Mouse (Mus musculus) adrenal gland, adult 18-20 months (tissue): ENCODE measurements around the gene Mtmr10. TPM values are rescaled to one million over a fixed set of nuclear protein-coding genes. Genes with fewer than 3 reads are reported as not detected.

Experiments used
- DNase-seq, 2 experiments: peaks; one replicate each; pipeline ENCODE4 v3.0.0; 2021 to 2022; ENCODE audit warnings: low spot score in 2 of 2
- long read RNA-seq, 2 experiments: library from polyadenylated mRNA; stranded (forward); transcript quantifications; one replicate each; pipeline ENCODE4 v2.0.0; 2021
- total RNA-seq, 2 experiments: library from RNA; stranded (reverse); gene quantifications; 1 replicate in 1 of 2; 2 replicates in 1 of 2; pipeline ENCODE4 v1.2.3; 2021

Mtmr10 gene
- 10 to 100 TPM; 25.8 to 30.5 TPM for total RNA-seq
- long read RNA-seq, experiment 1, full-length matches to known transcripts, result 16 of 17 reads
- long read RNA-seq, experiment 1, partial matches to known transcripts, result 0 of 17 reads
- long read RNA-seq, experiment 1, other reads (novel, unspliced or antisense), result 1 of 17 reads
- long read RNA-seq, experiment 2, full-length matches to known transcripts, result 19 of 30 reads
- long read RNA-seq, experiment 2, partial matches to known transcripts, result 2 of 30 reads
- long read RNA-seq, experiment 2, other reads (novel, unspliced or antisense), result 9 of 30 reads

DNA sequence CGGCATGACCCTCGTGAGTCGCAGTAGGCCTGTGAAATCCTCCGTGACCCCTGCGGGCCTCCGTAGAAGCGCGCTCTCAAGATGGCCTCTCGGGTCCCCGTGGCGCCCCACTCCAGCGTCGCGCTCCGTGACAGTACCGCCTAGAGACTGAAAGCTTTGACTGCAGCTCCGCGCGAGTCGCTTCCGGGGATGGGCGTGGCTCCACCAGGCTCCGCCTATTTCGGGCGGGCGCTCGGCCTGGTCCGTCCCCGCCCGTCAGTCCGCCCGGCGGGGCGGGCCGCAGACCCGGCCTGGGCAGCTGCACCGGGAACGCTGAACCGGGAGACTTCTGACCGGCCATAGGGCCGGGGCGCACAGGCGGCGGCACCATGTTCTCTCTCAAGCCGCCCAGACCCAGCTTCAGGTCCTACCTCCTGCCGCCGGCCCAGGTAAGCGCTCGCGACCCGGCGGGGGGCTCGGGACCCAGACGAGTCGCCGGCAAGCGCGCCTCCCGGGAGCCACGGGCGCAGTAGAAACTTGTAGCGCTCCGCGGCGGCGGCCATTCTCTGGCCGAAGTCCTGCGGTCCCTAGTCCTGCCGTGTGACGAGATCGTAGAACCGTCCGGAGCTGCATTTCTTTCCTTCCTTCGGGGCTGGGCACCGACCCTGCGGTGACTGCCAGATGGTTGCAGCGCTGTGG, at the start of gene Mtmr10:
Mtmr10 (plus strand) TSS at position 240 of the 678 bp plus-strand sequence.
- peak; percentile 98 to 99 for DNase-seq

DNA sequence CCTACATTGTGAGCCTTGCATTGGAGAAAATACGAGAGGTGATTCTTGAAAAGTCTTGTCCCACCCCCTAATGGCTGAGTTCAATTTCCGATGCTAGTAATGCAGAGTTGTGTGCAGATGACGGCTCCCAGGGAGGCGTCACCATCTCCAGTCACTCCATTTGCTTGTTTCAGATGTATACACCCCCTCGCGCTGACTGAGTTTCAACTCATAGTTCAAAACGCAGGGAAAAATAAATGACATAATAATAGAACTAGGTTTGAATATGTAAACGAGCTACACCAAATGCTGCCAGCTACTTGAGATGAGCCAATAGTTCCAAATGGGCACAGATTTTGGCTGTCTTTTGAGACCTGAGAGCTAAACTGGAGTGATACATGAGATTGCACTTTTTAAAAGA, 49.7 kb upstream of the Mtmr10 start:
- DNase-seq, result no peak

DNA sequence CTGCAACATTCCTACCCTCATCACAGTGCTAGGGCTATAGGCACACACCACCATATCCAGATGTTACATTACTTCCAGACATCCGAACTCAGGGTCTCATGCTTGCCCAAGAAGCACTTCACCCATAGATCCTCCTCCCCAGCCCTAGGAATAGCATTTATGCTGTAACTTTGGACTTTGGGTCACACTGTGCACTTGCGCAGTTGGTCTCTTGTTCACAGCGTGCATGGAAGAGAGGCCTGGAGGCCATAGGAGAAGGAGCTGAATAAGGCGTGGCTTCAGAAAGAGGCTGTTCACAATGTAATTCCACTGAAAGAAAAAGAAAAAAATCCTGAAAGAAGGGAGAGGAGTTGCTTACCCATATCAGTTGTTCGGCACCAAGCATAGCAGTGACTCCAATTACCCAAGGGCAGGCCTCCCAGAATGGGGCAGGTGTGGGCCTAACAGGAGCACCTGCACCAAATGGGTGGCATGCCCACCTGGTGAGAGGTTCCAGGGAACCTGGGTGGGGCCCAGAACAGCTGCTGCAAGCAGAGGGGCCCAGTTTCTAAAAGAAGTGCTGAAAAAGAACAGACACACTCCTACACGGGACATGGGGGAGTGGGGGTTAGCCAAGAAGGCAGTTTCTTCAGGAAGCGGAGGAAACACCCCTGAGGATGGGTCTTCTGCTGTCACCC, 48.9 kb upstream of the Mtmr10 start:
- no peak for DNase-seq

DNA sequence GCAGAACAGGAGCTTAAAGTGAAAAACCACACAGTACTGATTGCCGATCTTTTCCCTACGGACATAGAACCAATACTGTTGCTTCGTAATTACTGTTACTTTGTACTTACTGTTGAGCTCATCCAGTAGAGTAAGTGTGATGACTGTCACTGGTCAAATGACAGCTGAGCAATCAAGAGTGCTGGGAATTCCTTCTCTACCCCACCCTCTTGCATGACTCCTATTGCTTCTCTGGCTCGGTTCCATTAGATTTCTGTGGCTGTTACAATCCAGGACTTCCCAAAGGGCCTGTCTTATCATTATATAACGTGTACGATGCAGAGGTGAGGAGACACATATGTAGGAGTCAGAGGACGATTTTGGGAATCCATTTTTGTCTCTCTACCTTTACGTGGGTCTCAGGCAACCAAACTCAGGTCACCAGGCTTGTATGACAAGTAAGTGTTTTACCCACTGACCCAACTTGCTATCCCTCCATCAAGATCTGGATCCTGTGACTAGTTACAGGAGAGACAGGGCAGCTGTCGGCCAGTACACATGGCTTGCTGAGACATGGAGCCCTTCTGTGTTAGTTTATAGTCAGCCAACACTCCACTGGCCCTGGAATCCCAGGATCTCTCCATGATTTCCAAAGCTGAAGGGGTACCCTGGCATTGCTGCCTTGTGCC, 48.2 kb upstream of the Mtmr10 start:
- DNase-seq, result no peak

DNA sequence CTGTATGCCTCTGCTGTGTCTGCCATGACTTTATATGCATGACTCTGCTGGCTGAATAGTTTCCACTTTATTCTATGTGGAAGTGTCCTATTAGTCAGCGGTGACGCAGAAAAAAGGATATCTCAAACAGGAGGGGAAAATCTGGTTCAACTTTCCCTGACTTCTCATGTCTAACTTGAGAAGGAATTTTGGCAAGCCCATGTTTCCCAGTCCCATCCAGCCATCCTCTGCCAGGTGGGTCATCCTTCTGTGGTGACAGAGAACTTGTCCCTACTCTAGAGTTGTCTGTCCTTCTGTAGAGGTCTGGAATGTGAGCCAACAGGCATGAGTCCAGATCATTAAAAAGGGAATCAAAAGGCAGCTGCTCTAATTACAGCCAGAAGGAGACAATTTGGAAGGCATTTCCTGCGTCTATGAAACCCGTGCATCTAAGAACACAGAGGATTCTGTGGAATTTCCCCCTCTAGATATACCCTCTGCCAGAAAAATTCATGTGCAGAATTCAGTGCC, 47.6 kb upstream of the Mtmr10 start:
- no peak for DNase-seq

DNA sequence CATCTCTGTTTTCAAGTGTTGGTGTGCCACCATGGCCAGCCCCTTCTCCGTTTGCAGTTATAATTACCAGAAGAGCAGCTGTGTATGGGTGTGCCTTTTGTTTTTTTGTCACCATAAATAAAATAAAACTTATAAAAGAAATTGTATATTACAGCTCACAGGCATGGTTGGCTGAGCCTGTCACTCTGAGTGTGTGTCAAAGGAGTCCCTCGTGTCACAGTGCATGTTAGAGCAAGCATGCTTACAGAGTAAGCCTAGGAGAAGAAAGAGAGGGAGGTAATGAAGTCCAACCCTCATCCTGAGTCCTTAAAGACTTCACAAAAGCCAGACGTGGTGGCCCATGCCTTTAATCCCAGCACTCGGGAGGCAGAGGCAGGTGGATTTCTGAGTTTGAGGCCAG, 45.0 kb upstream of the Mtmr10 start:
- DNase-seq, result no peak

DNA sequence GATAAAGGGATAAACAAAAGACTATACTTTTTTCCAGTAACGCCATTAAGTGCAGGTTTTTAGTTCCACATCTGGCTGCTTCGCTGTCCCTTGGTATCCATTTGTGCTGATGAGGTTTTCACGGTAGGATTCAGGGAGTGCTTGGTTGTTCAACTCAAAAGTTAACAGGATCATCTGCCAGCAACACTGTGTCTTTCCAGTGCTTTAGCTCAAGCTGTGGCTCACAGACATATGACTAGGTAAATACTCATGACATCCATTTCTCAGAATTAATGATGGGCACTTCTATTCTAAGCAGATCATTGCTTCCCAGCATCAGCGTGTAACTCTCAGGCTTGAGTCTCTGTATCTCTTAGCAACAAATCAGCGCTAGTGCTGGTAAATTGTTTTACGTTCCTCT, 43.1 kb upstream of the Mtmr10 start:
- DNase-seq, result no peak

DNA sequence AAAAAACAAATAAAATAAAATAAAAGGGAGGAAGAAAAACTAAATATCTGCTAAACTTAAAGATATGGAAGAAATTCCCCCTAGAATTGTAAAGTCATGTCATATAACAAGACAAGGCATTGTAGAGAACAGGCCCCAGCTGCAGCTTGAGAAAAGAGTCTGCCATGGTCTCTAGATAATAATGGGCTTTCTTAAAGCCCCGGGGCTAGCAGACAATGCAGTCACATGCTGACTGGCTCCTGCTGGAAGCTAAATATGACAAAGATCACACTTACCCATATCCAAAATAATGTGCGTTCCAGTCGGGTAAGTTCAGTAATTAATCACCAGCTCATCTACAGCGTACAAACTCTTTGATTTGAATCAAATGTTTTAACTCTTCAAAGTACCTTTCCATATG, 40.7 kb upstream of the Mtmr10 start:
- no peak for DNase-seq

DNA sequence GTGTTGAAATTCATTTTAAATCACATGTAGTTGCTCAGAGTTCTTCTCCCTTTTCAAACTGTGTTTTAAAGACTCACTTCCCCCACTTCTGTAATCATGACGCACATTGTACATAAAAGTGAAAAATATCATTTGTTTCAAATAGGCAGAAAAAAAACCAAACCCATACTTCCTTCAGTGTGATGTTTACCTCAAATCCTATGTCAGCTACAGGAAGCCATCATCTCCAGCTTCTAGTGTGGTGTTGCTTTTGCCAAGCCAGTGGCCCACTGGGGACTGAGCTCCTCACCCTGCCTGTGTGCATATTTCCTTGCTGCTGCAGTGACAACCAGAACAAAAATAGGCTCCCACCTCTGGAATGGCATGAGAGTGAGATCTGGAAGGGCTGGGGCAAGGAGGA, 39.1 kb upstream of the Mtmr10 start:
- no peak for DNase-seq

DNA sequence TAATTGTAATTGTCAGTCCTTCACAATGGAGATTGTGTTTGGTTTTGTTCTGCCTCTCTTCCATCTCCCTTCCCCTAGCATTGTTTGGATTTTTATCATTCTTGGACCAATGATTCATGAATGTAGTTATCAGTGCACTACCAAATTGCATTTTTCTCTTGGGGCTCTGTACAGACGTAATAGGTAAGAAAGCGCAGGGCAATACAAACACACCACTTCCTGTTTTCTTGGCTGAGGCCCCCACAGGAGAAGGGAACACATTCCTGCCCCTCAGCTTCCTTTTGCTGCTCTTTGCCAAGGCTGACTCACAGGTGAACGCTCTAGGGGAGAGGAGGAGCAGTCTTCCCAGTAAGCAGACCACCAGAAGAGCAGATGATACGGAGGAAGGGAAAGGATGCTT, 37.7 kb upstream of the Mtmr10 start:
- no peak for DNase-seq

DNA sequence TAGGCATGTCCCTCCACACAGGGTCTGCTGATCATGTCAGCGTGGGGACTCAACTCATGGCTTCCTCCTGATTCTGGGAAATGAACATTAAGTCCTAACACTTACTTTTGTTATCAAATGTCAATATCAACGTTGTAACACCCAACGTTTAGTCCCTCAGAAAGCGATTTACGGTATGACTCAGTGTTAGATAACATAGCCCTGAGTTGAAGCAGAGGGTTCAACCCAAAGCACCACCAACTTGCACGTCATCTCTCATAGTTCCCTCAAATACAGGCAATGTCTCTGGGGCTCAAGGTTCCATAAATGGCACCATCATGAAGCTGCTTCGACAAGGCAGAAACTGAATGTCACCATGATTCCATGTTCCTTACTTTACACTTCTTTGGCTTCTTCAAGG, 37.0 kb upstream of the Mtmr10 start:
- no peak for DNase-seq

DNA sequence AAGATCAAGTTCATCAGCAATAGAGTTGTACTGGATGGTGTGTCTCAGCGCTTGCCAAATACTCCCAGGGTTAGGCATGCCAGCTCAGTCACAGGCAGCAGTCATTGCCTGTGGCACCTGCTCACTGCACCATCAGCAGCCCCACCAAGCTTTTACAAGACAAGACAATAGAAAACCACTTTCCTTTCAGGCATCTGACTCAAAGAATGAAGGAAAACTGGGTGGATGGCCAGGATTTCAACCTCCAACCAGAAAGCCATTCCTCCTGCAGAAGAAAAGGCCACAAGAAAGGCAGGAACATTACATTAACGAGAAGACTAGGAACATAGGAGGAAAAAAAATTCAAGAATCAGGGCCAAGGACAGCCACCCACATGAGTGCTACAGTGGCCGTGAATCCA, 33.7 kb upstream of the Mtmr10 start:
- no peak for DNase-seq

DNA sequence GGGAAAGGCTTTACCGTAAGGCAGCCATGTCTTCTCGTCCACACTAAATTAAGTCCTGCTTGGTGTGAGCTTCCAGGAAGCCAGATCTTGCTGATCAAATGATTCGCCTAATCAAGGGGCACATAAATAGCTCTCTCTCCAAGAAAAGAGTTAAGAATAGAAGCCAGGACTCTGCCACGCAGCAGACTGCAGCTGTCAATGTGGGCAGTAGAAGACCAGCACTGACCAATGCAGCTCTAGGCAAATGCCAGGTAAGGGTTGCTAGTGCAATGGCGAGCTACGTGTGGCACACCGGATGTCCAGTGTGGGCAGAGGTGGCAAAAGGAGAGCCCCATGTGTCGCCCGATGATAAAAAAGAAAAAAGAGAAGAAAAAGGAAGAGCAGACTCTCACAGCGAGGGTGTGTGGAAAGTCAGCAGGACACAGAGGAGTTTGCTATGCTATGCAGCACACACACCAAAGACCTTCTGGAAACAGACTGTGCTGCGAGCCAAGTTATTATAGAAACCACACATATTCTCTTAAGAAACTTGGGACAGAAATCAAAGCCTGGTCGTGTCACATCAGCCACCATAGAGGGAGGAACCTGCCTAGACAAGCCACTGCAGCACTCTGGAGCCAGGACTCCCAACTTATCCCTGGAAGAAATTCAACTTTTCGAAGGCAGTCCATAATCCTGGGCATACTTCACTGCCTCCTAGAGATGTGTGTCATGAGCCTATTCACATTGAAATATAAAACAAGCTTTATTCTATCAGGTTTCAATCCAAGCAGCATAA, 21.8 kb upstream of the Mtmr10 start:
- DNase-seq, result no peak

DNA sequence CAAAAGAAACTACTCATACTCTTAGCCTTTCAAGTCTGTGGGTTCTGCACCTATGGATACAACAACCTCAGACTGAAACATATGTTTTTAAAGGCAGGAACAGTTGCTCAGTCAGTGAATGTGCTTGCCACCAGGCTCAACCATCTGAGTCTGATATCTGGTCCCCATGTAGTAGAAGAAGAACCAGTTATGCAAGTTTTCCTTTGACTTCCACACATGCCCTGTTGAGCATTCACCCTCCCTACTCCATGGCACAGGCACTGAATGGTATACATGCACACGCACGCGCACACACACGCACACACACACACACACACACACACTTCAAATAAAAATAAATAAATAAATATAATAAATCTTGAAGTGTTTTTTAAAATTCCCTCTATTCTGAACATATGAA, 20.9 kb upstream of the Mtmr10 start:
- DNase-seq, result no peak

DNA sequence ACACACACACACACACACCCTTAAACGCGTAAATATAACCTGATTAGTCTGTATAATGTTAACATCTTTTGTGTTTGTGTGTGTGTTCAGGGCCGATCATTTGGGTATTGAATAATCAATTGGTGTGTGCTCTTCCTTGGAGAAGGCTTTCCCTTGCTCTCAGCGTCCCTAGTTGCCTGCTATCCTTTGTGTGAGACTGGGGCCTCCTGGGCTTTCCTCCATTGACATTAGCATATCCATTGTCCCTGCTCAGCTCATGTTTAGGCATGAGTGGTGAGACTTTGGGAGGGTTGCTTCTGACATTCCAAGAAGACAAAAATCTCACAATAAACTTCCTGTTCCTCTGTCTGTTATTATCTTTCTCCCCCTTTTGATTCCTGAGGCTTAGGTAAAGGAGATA, 15.5 kb upstream of the Mtmr10 start:
- DNase-seq, result no peak

DNA sequence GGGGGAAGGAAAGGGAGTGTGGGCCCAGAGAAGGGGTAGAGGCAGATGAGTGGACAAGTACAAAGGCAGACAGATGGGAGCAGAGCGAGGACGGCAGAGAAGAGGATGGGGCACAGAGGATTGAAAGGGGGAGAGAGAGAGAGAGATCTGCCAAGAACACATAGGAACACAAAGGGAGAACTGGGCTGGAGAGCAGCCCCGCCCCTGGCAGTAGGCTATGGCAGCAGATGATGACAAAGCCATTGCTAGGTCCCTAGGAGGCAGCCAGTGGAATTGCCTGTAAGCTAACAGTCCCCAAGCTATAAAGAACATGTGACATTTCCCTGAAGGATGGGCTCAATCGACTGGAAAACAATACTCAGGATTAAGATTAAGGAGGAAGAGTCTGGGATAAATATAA, 11.9 kb upstream of the Mtmr10 start:
- DNase-seq, result no peak

DNA sequence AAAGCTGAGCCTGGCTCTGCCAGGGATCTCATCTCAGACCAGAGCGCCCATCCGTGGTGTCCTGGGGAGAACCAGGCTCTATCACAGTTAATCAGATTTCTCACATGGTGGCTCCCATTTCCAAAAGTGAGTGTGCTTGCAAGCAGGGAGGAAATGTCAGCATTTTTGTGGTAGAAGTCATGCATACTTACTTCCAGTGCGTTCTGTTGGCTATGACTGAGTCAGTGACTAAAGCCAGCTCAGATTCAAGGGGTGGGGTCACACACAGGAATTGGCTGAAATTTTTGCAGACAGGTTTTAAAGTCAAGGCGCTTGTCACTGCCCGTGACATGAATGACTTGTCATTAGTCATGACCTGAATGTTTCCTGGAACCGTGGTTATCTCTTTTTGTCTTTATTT, 10.5 kb upstream of the Mtmr10 start:
- DNase-seq, result peak in 1 of 2 experiments; percentile 26

DNA sequence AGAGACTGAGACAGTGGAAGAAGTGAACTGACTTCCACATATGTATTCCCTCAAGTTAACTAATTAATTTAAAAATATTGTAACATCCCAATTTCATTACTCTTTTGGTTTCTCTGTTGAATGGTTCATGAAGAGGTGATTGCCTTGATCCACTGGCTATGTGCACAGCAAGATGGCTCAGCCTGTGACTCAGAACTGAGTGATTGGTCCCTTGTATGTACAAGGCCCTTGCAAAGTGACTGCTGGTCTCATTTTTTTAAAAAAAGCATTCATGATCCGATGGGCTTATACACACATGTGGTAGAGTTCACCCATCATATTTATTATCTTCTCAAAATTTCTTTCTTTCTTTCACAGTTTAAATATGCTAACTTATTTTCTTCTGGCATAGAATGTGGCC, 8.9 kb upstream of the Mtmr10 start:
- no peak for DNase-seq

DNA sequence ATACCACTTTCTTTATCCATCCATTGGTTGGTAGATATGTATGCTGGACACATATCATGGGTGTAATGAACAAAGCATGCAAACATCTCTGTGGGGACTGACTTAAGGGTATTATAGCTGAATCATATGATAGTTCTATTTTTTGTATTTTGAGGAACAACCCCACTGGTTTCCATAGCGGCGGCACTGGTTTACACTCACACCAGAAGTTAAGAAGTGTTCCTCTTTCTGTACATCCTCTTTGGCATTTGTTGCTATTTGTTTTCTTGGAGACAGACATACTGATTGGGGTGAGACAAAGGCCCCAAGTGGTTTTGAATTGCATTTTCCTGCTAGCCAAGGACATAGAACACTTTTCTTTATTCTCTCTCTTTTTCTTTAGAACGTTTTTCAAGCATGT, 7.9 kb upstream of the Mtmr10 start:
- DNase-seq, result no peak

DNA sequence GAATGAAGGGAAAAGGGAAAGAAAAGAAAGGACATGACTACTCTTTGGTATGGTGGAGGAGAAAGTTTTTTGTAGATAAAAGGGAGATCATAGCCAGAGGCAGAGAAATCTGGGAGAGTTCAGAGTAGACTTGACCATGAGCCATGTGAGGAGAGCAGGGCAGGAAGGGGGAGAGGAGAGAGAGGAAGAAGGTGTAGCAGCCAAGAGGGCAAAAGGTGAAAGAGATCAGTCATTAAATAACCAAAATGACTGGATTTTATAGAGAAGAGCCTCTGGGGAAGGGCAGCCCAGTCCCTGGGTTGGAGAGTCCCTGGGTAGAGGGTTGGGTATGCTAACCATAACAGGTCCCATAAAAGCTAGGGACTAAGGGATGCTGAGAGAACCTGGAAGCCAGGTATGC, 887 bp upstream of the Mtmr10 start:
- no peak for DNase-seq

DNA sequence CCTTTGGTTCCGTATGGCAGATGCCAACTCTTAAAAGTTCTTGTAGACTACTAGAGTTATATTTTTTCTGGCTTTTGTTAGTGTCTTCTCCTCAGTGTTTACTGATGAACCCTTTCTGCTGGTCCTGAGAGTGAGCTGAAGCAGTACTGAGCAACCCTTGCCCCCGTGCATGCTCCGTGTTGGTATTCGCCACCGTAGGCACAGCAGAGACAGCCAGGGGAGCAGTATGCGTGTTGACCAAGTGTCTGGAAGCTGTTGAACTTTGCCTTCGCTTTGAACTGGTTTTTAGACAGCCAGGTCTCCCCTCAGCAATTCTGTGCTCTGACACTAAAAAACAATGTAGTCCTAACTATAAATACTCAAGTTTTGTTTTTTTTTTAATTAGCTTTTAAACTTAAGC, 2.0 kb downstream of the Mtmr10 start:
- DNase-seq, result no peak
